10 mouse cellular contexts compared by ENCODE assay signal in the genomic region with DNA sequence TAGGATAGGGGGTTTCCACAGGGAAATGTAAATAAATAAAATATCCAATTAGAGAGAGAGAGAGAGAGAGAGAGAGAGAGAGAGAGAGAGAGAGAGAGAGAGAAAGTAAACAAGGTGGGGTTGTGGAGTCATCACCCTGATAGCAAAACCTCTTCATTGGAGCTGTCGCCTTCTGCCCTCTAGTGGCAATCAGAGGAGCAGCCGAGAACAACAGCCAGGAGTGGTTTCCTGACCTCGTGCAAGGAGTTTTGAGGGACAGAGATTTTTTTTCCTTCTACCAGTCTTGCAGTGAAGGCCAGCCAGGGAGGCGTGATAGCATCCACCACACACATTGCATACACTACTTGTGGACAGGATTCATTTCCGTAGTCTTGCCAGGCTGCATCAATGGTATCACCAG. TPM values are rescaled to one million over a fixed set of nuclear protein-coding genes. Genes with fewer than 3 reads are reported as not detected.
DNase-seq lines count a peak whose midpoint lies in the region; ATAC-seq and TF ChIP-seq lines count a peak whose summit lies in the region.
"Had no signal": no experiment of that assay in that cellular context is flagged by ENCODE, and none has a peak within 500 bp of the region (broad histone marks: within the 10 kb centered on the region; RNA-seq: fewer than 3 reads in every experiment).

No protein-coding gene starts in this region.

- H3K79me3 ChIP-seq in C2C12 (ENCODE audit: low read depth): peaks cover 9% of the 10 kb centered on the region

- H3K4me1 ChIP-seq in intestine, embryonic 14.5 days (replicated peaks; ENCODE audit: control insufficient read depth, insufficient read depth, low read length): peaks cover 10% of the 10 kb centered on the region
- H3K4me1 ChIP-seq in intestine, embryonic 16.5 days (ENCODE audit: control insufficient read depth, insufficient read depth, low read length): peaks cover 8% of the 10 kb centered on the region
- H3K4me1 ChIP-seq in midbrain, postnatal 0 days (ENCODE audit: insufficient read depth, low read length): peaks cover 8% of the 10 kb centered on the region; the same call in 1 of the 2 replicates

- no peak overlapping the region for H3K27ac ChIP-seq in intestine, embryonic 14.5 days (ENCODE audit: low read depth)
- no peak overlapping the region for H3K27ac ChIP-seq in intestine, embryonic 16.5 days (ENCODE audit: low read length)
- H3K27ac ChIP-seq in midbrain, postnatal 0 days (ENCODE audit: low read depth, low read length): no peak overlapping the region
- H3K27ac ChIP-seq: embryonic facial prominence, embryonic 13.5 days had no signal

- H3K79me2 ChIP-seq in C2C12 (ENCODE audit: control insufficient read depth, insufficient read depth): peaks cover 15% of the 10 kb centered on the region

- H3K36me3 ChIP-seq in intestine, embryonic 14.5 days (ENCODE audit: control insufficient read depth, insufficient read depth, low read length): no peaks in the 10 kb centered on the region
- H3K36me3 ChIP-seq in intestine, embryonic 16.5 days (ENCODE audit: control insufficient read depth, insufficient read depth, low read length): no peaks in the 10 kb centered on the region
- H3K36me3 ChIP-seq in C2C12 (ENCODE audit: control insufficient read depth, insufficient read depth): no peaks in the 10 kb centered on the region
- no peaks in the 10 kb centered on the region for H3K36me3 ChIP-seq in midbrain, postnatal 0 days (ENCODE audit: insufficient read depth, low read length)
- H3K36me3 ChIP-seq: embryonic facial prominence, embryonic 13.5 days had no signal

- no peak overlapping the region for H3ac ChIP-seq in C2C12 (ENCODE audit: control insufficient read depth, insufficient read length, low read depth)

- no peak for ATAC-seq in intestine, embryonic 14.5 days (replicated peaks; ENCODE audit: low FRiP score, low TSS enrichment, low read depth)
- no peak for ATAC-seq in intestine, embryonic 16.5 days
- peak; percentile 51 for ATAC-seq in common myeloid progenitor, adult 5-6 weeks (replicated peaks; ENCODE audit: low read depth, poor library complexity, severe bottlenecking)
- ATAC-seq in midbrain, postnatal 0 days (ENCODE audit: low FRiP score): no peak
- ATAC-seq in activated CD4-positive, CD25-positive, alpha-beta regulatory T cell, adult 4 months: no peak

- peak; percentile 59 for TF ChIP-seq CTCF in C2C12 (IDR thresholded peaks at IDR 0.05; ENCODE audit: control insufficient read depth, insufficient read depth, insufficient read length)
- peak; percentile 84 for TF ChIP-seq CTCF in midbrain, postnatal 0 days (IDR thresholded peaks at IDR 0.05)

- no peaks in the 10 kb centered on the region for H3K27me3 ChIP-seq in intestine, embryonic 14.5 days (replicated peaks; ENCODE audit: control insufficient read depth, insufficient read depth, low read length)
- no peaks in the 10 kb centered on the region for H3K27me3 ChIP-seq in intestine, embryonic 16.5 days (replicated peaks; ENCODE audit: control insufficient read depth, insufficient read depth, low read length)
- H3K27me3 ChIP-seq in C2C12 (ENCODE audit: control insufficient read depth, insufficient read depth, insufficient read length): no peaks in the 10 kb centered on the region
- H3K27me3 ChIP-seq in midbrain, postnatal 0 days (ENCODE audit: insufficient read depth, low read length): no peaks in the 10 kb centered on the region

- H3K4me3 ChIP-seq in intestine, embryonic 14.5 days (ENCODE audit: low read depth, low read length): no peak overlapping the region
- H3K4me3 ChIP-seq in intestine, embryonic 16.5 days (ENCODE audit: low read length): no peak overlapping the region
- H3K4me3 ChIP-seq in C2C12 (ENCODE audit: insufficient read depth, poor library complexity, severe bottlenecking): no peak overlapping the region
- H3K4me3 ChIP-seq in midbrain, postnatal 0 days (ENCODE audit: low read depth, low read length): no peak overlapping the region
- H3K4me3 ChIP-seq: embryonic facial prominence, embryonic 13.5 days had no signal

- H3K4me2 ChIP-seq in intestine, embryonic 14.5 days (ENCODE audit: low read length): no peak overlapping the region
- H3K4me2 ChIP-seq in intestine, embryonic 16.5 days (ENCODE audit: low read depth, low read length): no peak overlapping the region
- H3K4me2 ChIP-seq in midbrain, postnatal 0 days (ENCODE audit: low read depth, low read length, poor library complexity, severe bottlenecking): no peak overlapping the region
- H3K4me2 ChIP-seq: embryonic facial prominence, embryonic 13.5 days had no signal

- no peaks in the 10 kb centered on the region for H3K9me3 ChIP-seq in intestine, embryonic 14.5 days (ENCODE audit: control insufficient read depth, low read length)
- no peaks in the 10 kb centered on the region for H3K9me3 ChIP-seq in intestine, embryonic 16.5 days (ENCODE audit: control insufficient read depth, low read length)
- no peaks in the 10 kb centered on the region for H3K9me3 ChIP-seq in midbrain, postnatal 0 days (ENCODE audit: low read length)
- H3K9me3 ChIP-seq: embryonic facial prominence, embryonic 13.5 days had no signal

- 4% methylated on average over 5 of the region's 5 CpGs for WGBS in intestine, embryonic 14.5 days
- 11% methylated on average over 5 of the region's 5 CpGs for WGBS in intestine, embryonic 16.5 days
- 7% methylated on average over 5 of the region's 5 CpGs for WGBS in midbrain, postnatal 0 days

- no peak overlapping the region for H3K9ac ChIP-seq in intestine, embryonic 14.5 days (ENCODE audit: low read length)
- no peak overlapping the region for H3K9ac ChIP-seq in intestine, embryonic 16.5 days (ENCODE audit: low read depth, low read length)
- H3K9ac ChIP-seq in midbrain, postnatal 0 days (replicated peaks; ENCODE audit: low read length, poor library complexity, severe bottlenecking): no peak overlapping the region
- H3K9ac ChIP-seq: embryonic facial prominence, embryonic 13.5 days had no signal

- peak; percentile 54 for DNase-seq in intestine, embryonic 14.5 days (ENCODE audit: low spot score)
- DNase-seq in ZHBTc4 (ENCODE audit: low read depth, low spot score): peak; percentile 65
- DNase-seq in kidney, postnatal 10 days: peak; percentile 73
- peak; percentile 52 for DNase-seq in midbrain, postnatal 0 days (ENCODE audit: low spot score)

TF ChIP-seq in C2C12, 6 proteins besides CTCF, POLR2A, EP300 and RAD21 (continues in another document):
- TF ChIP-seq CEBPB (IDR thresholded peaks at IDR 0.05; ENCODE audit: low read depth) (no peak), USF1 (IDR thresholded peaks at IDR 0.05; ENCODE audit: low read depth) (no peak), MYOG (IDR thresholded peaks at IDR 0.05; ENCODE audit: control insufficient read depth, extremely low read depth, insufficient read length) (no peak), FOSL1 (IDR thresholded peaks at IDR 0.05; ENCODE audit: insufficient read depth, low read length, poor library complexity, severe bottlenecking) (no peak), MAX (IDR thresholded peaks at IDR 0.05) (no peak)

RNA-seq across cellular contexts. Expression of a gene that starts 3.4 kb away (rescaled TPM):
- polyA plus RNA-seq in intestine, embryonic 14.5 days (2014; fragmentation: Nextera tagmentation; extraction: Ambion mirVana): 71.1 and 79.3 TPM in 2 replicates
- 83.3 and 88.5 TPM in 2 replicates for polyA plus RNA-seq in intestine, embryonic 16.5 days (2015; fragmentation: Nextera tagmentation; extraction: Ambion mirVana)
- polyA plus RNA-seq in C2C12 (2012; fragmentation: generic; extraction: Trizol): 82.0 TPM
- 30.9 and 37.2 TPM in 2 replicates for total RNA-seq in common myeloid progenitor, adult 5-6 weeks (2017)
- 45.8 and 54.4 TPM in 2 replicates for total RNA-seq in midbrain, postnatal 0 days (2014; rRNA removed)
- polyA plus RNA-seq in midbrain, postnatal 0 days (2015; fragmentation: Nextera tagmentation; extraction: Ambion mirVana): 66.8 and 71.4 TPM in 2 replicates
- polyA plus RNA-seq in activated CD4-positive, CD25-positive, alpha-beta regulatory T cell, adult 4 months (2017; shearing (Covaris generic)): 10 to 100 TPM; 76.3 to 79.6 TPM

RNA-seq across cellular contexts. Expression of a gene that starts 15.8 kb away (rescaled TPM):
- 59.9 and 69.9 TPM in 2 replicates for polyA plus RNA-seq in intestine, embryonic 14.5 days (2014; fragmentation: Nextera tagmentation; extraction: Ambion mirVana)
- polyA plus RNA-seq in intestine, embryonic 16.5 days (2015; fragmentation: Nextera tagmentation; extraction: Ambion mirVana): 128 and 140 TPM in 2 replicates
- polyA plus RNA-seq in C2C12 (2012; fragmentation: generic; extraction: Trizol): 37.3 TPM
- 9.1 and 9.8 TPM in 2 replicates for total RNA-seq in common myeloid progenitor, adult 5-6 weeks (2017)
- total RNA-seq in midbrain, postnatal 0 days (2014; rRNA removed): 58.1 and 60.6 TPM in 2 replicates
- 94.7 and 104 TPM in 2 replicates for polyA plus RNA-seq in midbrain, postnatal 0 days (2015; fragmentation: Nextera tagmentation; extraction: Ambion mirVana)
- 10 to 100 TPM; 23.0 to 27.9 TPM for polyA plus RNA-seq in activated CD4-positive, CD25-positive, alpha-beta regulatory T cell, adult 4 months (2017; shearing (Covaris generic))

RNA-seq across cellular contexts. Expression of a gene that starts 16.6 kb away (rescaled TPM):
- not detected in 2 replicates for polyA plus RNA-seq in intestine, embryonic 14.5 days (2014; fragmentation: Nextera tagmentation; extraction: Ambion mirVana)
- not detected in 2 replicates for polyA plus RNA-seq in intestine, embryonic 16.5 days (2015; fragmentation: Nextera tagmentation; extraction: Ambion mirVana)
- polyA plus RNA-seq in C2C12 (2012; fragmentation: generic; extraction: Trizol): 0.04 TPM
- not detected in 2 replicates for total RNA-seq in common myeloid progenitor, adult 5-6 weeks (2017)
- total RNA-seq in midbrain, postnatal 0 days (2014; rRNA removed): not detected in 2 replicates
- polyA plus RNA-seq in midbrain, postnatal 0 days (2015; fragmentation: Nextera tagmentation; extraction: Ambion mirVana): 0.10 and 0.12 TPM in 2 replicates
- polyA plus RNA-seq in activated CD4-positive, CD25-positive, alpha-beta regulatory T cell, adult 4 months (2017; shearing (Covaris generic)): not detected
- polyA plus RNA-seq: liver, embryonic 16.5 days had no signal

RNA-seq across cellular contexts. Expression of a gene that starts 36.2 kb away (rescaled TPM):
- not detected in 2 replicates for polyA plus RNA-seq in intestine, embryonic 14.5 days (2014; fragmentation: Nextera tagmentation; extraction: Ambion mirVana)
- polyA plus RNA-seq in intestine, embryonic 16.5 days (2015; fragmentation: Nextera tagmentation; extraction: Ambion mirVana): not detected in 2 replicates
- not detected for polyA plus RNA-seq in C2C12 (2012; fragmentation: generic; extraction: Trizol)
- not detected in 2 replicates for total RNA-seq in common myeloid progenitor, adult 5-6 weeks (2017)
- total RNA-seq in midbrain, postnatal 0 days (2014; rRNA removed): 0.77 TPM in 1 of 2 replicates, not detected in the other
- polyA plus RNA-seq in midbrain, postnatal 0 days (2015; fragmentation: Nextera tagmentation; extraction: Ambion mirVana): 0.07 TPM in 1 of 2 replicates, not detected in the other
- polyA plus RNA-seq in activated CD4-positive, CD25-positive, alpha-beta regulatory T cell, adult 4 months (2017; shearing (Covaris generic)): not detected
- polyA plus RNA-seq: liver, embryonic 16.5 days had no signal

RNA-seq across cellular contexts. Expression of a gene that starts 52.5 kb away (rescaled TPM):
- polyA plus RNA-seq in intestine, embryonic 14.5 days (2014; fragmentation: Nextera tagmentation; extraction: Ambion mirVana): 16.8 and 17.8 TPM in 2 replicates
- 12.7 and 13.4 TPM in 2 replicates for polyA plus RNA-seq in intestine, embryonic 16.5 days (2015; fragmentation: Nextera tagmentation; extraction: Ambion mirVana)
- 12.6 TPM for polyA plus RNA-seq in C2C12 (2012; fragmentation: generic; extraction: Trizol)
- total RNA-seq in common myeloid progenitor, adult 5-6 weeks (2017): 13.2 and 23.2 TPM in 2 replicates
- 59.3 and 66.5 TPM in 2 replicates for total RNA-seq in midbrain, postnatal 0 days (2014; rRNA removed)
- 25.9 and 26.1 TPM in 2 replicates for polyA plus RNA-seq in midbrain, postnatal 0 days (2015; fragmentation: Nextera tagmentation; extraction: Ambion mirVana)
- 10 to 100 TPM; 17.3 to 18.2 TPM for polyA plus RNA-seq in activated CD4-positive, CD25-positive, alpha-beta regulatory T cell, adult 4 months (2017; shearing (Covaris generic))
